Mouse (Mus musculus) right cerebral cortex, postnatal 10 days (tissue): ENCODE measurements around the gene Proser1.

Source experiments
- DNase-seq, 2 experiments: peaks; one replicate each; pipeline ENCODE4 v3.0.0; 2021; ENCODE audit warnings: low spot score in 2 of 2

Proser1 gene

GRCm38 (mm10) chr3:53465330-53465729 lies 1.9 kb downstream of the Proser1 start:
- DNase-seq, result peak in 1 of 2 experiments; percentile 37

- no peak for DNase-seq
Observed at GRCm38 (mm10) chr3:53466481-53466880, 3.0 kb downstream of the Proser1 start.

- DNase-seq, result no peak
Observed at GRCm38 (mm10) chr3:53467356-53467755, 3.9 kb downstream of the Proser1 start.

- no peak for DNase-seq
Observed at GRCm38 (mm10) chr3:53469650-53470049, 6.2 kb downstream of the Proser1 start.

GRCm38 (mm10) chr3:53472061-53472460 lies 8.6 kb downstream of the Proser1 start:
- DNase-seq, result no peak

GRCm38 (mm10) chr3:53474179-53474578 lies 10.7 kb downstream of the Proser1 start:
- no peak for DNase-seq

GRCm38 (mm10) chr3:53475889-53476288 lies 12.4 kb downstream of the Proser1 start:
- peak; percentile 68 to 74 for DNase-seq

GRCm38 (mm10) chr3:53477468-53477867 lies 14.0 kb downstream of the Proser1 start:
- peak in 1 of 2 experiments; percentile 32 for DNase-seq

GRCm38 (mm10) chr3:53478419-53479046 lies 15.1 kb downstream of the Proser1 start:
- DNase-seq, result no peak

GRCm38 (mm10) chr3:53483414-53484059 lies 20.1 kb downstream of the Proser1 start:
- DNase-seq, result no peak

- DNase-seq, result no peak
Observed at GRCm38 (mm10) chr3:53486561-53486960, 23.1 kb downstream of the Proser1 start.

GRCm38 (mm10) chr3:53486996-53487576 lies 23.6 kb downstream of the Proser1 start:
- DNase-seq, result no peak

- no peak for DNase-seq
Observed at GRCm38 (mm10) chr3:53488353-53488752, 24.9 kb downstream of the Proser1 start, which contains the start of gene Stoml3. Stoml3 (plus strand) TSS chr3:53488653.

- no peak for DNase-seq
Observed at GRCm38 (mm10) chr3:53498351-53498905, 35.0 kb downstream of the Proser1 start.

- DNase-seq, result no peak
Observed at GRCm38 (mm10) chr3:53502428-53502827, 39.0 kb downstream of the Proser1 start.

GRCm38 (mm10) chr3:53513096-53513495 lies 49.6 kb downstream of the Proser1 start:
- DNase-seq, result no peak

GRCm38 (mm10) chr3:53514221-53515065 lies 51.0 kb downstream of the Proser1 start:
- DNase-seq, result no peak

GRCm38 (mm10) chr3:53522794-53523193 lies 59.3 kb downstream of the Proser1 start:
- DNase-seq, result peak in 1 of 2 experiments; percentile 32

GRCm38 (mm10) chr3:53525737-53526136 lies 62.3 kb downstream of the Proser1 start:
- DNase-seq, result peak; percentile 92 to 94

- no peak for DNase-seq
Observed at GRCm38 (mm10) chr3:53530305-53530704, 66.8 kb downstream of the Proser1 start.
